Mouse (Mus musculus) CH12.LX (cell line): ENCODE results near the gene Ccdc61. TPM values are rescaled to one million over a fixed set of nuclear protein-coding genes. Genes with fewer than 3 reads are reported as not detected.

Source experiments
- DNase-seq: peaks from one replicate; pipeline ENCODE4 v3.0.0-alpha.2; 2013; ENCODE audit errors: extremely low read depth
- H3K27ac ChIP-seq: 2 replicates; pipeline ENCODE4 v1.5.1; 2012; ENCODE audit warnings: low read depth, mild to moderate bottlenecking, control low read depth, moderate library complexity; ENCODE audit not compliant: insufficient read depth
- H3K27me3 ChIP-seq: replicated peaks from 2 replicates; pipeline ENCODE3; 2012; ENCODE audit warnings: inconsistent platforms
- H3K36me3 ChIP-seq, 2 experiments: replicated peaks in 1 of 2; 2 replicates each; pipeline versions ENCODE3 to v1.6.1; 2012; ENCODE audit warnings: inconsistent platforms in 1 of 2, low read length in 1 of 2, mild to moderate bottlenecking in 1 of 2, mixed read lengths in 1 of 2, moderate library complexity in 1 of 2; ENCODE audit not compliant: control insufficient read depth in 1 of 2, insufficient read depth in 1 of 2
- H3K4me1 ChIP-seq, 2 experiments: 2 replicates each; pipeline ENCODE4 v1.6.1; 2012; ENCODE audit warnings: inconsistent platforms in 1 of 2, moderate library complexity in 1 of 2; ENCODE audit not compliant: insufficient read depth in 2 of 2, control insufficient read depth in 1 of 2
- H3K4me2 ChIP-seq: 2 replicates; pipeline ENCODE4 v1.6.1; 2012; ENCODE audit warnings: low read depth, mild to moderate bottlenecking, control low read depth; ENCODE audit not compliant: poor library complexity, insufficient read depth, severe bottlenecking
- H3K4me3 ChIP-seq, 3 experiments: fragments of 150-350 bp in 1 of 3; sonication (generic) in 1 of 3; replicated peaks in 1 of 3; 2 replicates each; pipeline versions ENCODE3 to v1.5.1; 2011 to 2012; ENCODE audit warnings: low read depth in 2 of 3, low read length in 2 of 3, mild to moderate bottlenecking in 2 of 3, moderate library complexity in 2 of 3, control low read depth in 1 of 3, improper control_type of control experiment in 1 of 3, inconsistent platforms in 1 of 3, mixed read lengths in 1 of 3; ENCODE audit not compliant: poor library complexity in 1 of 3
- H3K79me2 ChIP-seq: replicated peaks from 2 replicates; pipeline ENCODE4 v1.6.1; 2012; ENCODE audit warnings: mild to moderate bottlenecking, moderate library complexity; ENCODE audit not compliant: control insufficient read depth, poor library complexity, insufficient read depth, severe bottlenecking; ENCODE audit errors: extremely low read depth
- H3K9ac ChIP-seq: 2 replicates; pipeline ENCODE4 v1.6.1; 2012; ENCODE audit warnings: low read depth, mild to moderate bottlenecking, control low read depth, moderate library complexity; ENCODE audit not compliant: insufficient read depth
- H3K9me3 ChIP-seq: replicated peaks from 2 replicates; pipeline ENCODE3; 2012; ENCODE audit warnings: low read length, inconsistent platforms, mixed read lengths
- BHLHE40 ChIP-seq: IDR thresholded peaks from 2 replicates; pipeline ENCODE4 v1.6.1; 2011; ENCODE audit warnings: mild to moderate bottlenecking, low read depth, low read length, improper control_type of control experiment
- CHD1 ChIP-seq: IDR thresholded peaks from 2 replicates; pipeline ENCODE4 v1.6.1; 2012; ENCODE audit warnings: low read depth, low read length, improper control_type of control experiment, inconsistent platforms
- CTCF ChIP-seq, 2 experiments: IDR thresholded peaks in 1 of 2; conservative IDR thresholded peaks in 1 of 2; 2 replicates each; pipeline ENCODE4 v1.5.1; 2011 to 2012; ENCODE audit warnings: low read depth in 2 of 2, low read length in 2 of 2, improper control_type of control experiment in 1 of 2, inconsistent platforms in 1 of 2, mild to moderate bottlenecking in 1 of 2, moderate library complexity in 1 of 2
- ELF1 ChIP-seq: IDR thresholded peaks from 2 replicates; pipeline ENCODE4 v1.6.1; 2014; ENCODE audit warnings: low read depth, mild to moderate bottlenecking, inconsistent platforms, low read length, improper control_type of control experiment
- JUN ChIP-seq: IDR thresholded peaks from 2 replicates; pipeline ENCODE4 v1.6.1; 2011; ENCODE audit warnings: low read depth, mild to moderate bottlenecking, low read length, improper control_type of control experiment, moderate library complexity; ENCODE audit not compliant: insufficient read depth
- JUND ChIP-seq: conservative IDR thresholded peaks from 2 replicates; pipeline ENCODE4 v1.6.1; 2011; ENCODE audit warnings: low read depth, low read length, improper control_type of control experiment
- KAT2A ChIP-seq: IDR thresholded peaks from 2 replicates; pipeline ENCODE4 v1.6.1; 2012; ENCODE audit warnings: low read length, improper control_type of control experiment, inconsistent platforms; ENCODE audit not compliant: insufficient replicate concordance
- MAFK ChIP-seq: IDR thresholded peaks from 2 replicates; pipeline ENCODE4 v1.6.1; 2011; ENCODE audit warnings: low read length, improper control_type of control experiment; ENCODE audit not compliant: insufficient replicate concordance
- MAZ ChIP-seq: IDR thresholded peaks from 2 replicates; pipeline ENCODE4 v1.6.1; 2012; ENCODE audit warnings: low read depth, mild to moderate bottlenecking, inconsistent platforms, low read length, improper control_type of control experiment, moderate library complexity
- POLR2AphosphoS2 ChIP-seq: IDR thresholded peaks from 2 replicates; pipeline ENCODE4 v1.6.1; 2011; ENCODE audit warnings: low read depth, low read length, improper control_type of control experiment
- RCOR1 ChIP-seq: conservative IDR thresholded peaks from 2 replicates; pipeline ENCODE4 v1.6.1; 2012; ENCODE audit warnings: low read depth, mild to moderate bottlenecking, inconsistent platforms, low read length, improper control_type of control experiment
- TBP ChIP-seq: conservative IDR thresholded peaks from 2 replicates; pipeline ENCODE4 v1.6.1; 2011; ENCODE audit warnings: low read depth, low read length, improper control_type of control experiment
- TCF12 ChIP-seq: IDR thresholded peaks from 2 replicates; pipeline ENCODE4 v1.6.1; 2014; ENCODE audit warnings: low read depth, mild to moderate bottlenecking, inconsistent platforms, low read length, improper control_type of control experiment
- USF1 ChIP-seq: IDR thresholded peaks from 2 replicates; pipeline ENCODE4 v1.6.1; 2014; ENCODE audit warnings: low read depth, mild to moderate bottlenecking, inconsistent platforms, low read length, improper control_type of control experiment
- ZMIZ1 ChIP-seq: IDR thresholded peaks from 2 replicates; pipeline ENCODE4 v1.6.1; 2012; ENCODE audit warnings: low read depth, mild to moderate bottlenecking, inconsistent platforms, low read length, improper control_type of control experiment
- ZNF384 ChIP-seq: IDR thresholded peaks from 2 replicates; pipeline ENCODE4 v1.6.1; 2012; ENCODE audit warnings: low read depth, low read length, improper control_type of control experiment, inconsistent platforms
- dilution Hi-C: fragments of 300-500 bp; cut with MboI; formaldehyde crosslinking; loops from 2 replicates; pipeline ENCODE4 v1.14.3; 2020; ENCODE audit warnings: low sequenced_read_pairs; ENCODE audit not compliant: extremely low pct_unique_long_range_greater_than_20kb, extremely low pct_ligation_motif_present
- in situ Hi-C: fragments of 300-500 bp; cut with MboI; formaldehyde crosslinking; loops from 3 replicates; pipeline ENCODE4 v1.14.3; 2019; ENCODE audit warnings: low sequenced_read_pairs, low pct_ligation_motif_present, low pct_unique_long_range_greater_than_20kb, mixed read lengths
- polyA plus RNA-seq: library from polyadenylated mRNA; unstranded; fragments of >175 nt; gene quantifications from 2 replicates; pipeline ENCODE4 v1.2.1, GENCODE M21; 2012; ENCODE audit warnings: low read depth; ENCODE audit not compliant: insufficient read length
- total RNA-seq, 2 experiments: library from RNA; depleted of rRNA; stranded (reverse); fragments of 300-350 nt in 1 of 2; fragments of >200 nt in 1 of 2; gene quantifications; 2 replicates each; pipeline ENCODE4 v1.2.3; 2012 to 2014

The Ccdc61 gene
- total and polyA plus RNA-seq, 3 experiments = 11.9 to 17.4 (median 13.2) TPM

GRCm38 (mm10) chr7:18868491-18868890, 41.7 kb downstream of the Ccdc61 start:
- no peaks in the 10 kb centered on the region for H3K79me2 ChIP-seq
- peaks cover 20% of the 10 kb centered on the region for H3K9me3 ChIP-seq
- dilution Hi-C loops = no loop called here
- H3K27me3 ChIP-seq = peaks cover 47% of the 10 kb centered on the region
- H3K4me2 ChIP-seq = no peak overlapping the region
- no peak overlapping the region for H3K4me3 ChIP-seq
- peaks cover 0 to 6% of the 10 kb centered on the region in 2 experiments; a peak in 2 of 4 replicates for H3K4me1 ChIP-seq
- no peak overlapping the region for H3K9ac ChIP-seq
- TF ChIP-seq CTCF (conservative IDR thresholded peaks at IDR 0.05 in 1 of 2, IDR thresholded peaks at IDR 0.05 in 1 of 2; ENCODE audit: low read depth in 2 of 2, low read length in 2 of 2) (peak; percentile 31 to 36; a peak in 3 of 4 replicates), POLR2AphosphoS2 (no peak), ZNF384 (peak; percentile 70)
- in situ Hi-C loops = no loop called here
- H3K27ac ChIP-seq = no peak overlapping the region
- DNase-seq = no peak
- no peaks in the 10 kb centered on the region for H3K36me3 ChIP-seq

DNA sequence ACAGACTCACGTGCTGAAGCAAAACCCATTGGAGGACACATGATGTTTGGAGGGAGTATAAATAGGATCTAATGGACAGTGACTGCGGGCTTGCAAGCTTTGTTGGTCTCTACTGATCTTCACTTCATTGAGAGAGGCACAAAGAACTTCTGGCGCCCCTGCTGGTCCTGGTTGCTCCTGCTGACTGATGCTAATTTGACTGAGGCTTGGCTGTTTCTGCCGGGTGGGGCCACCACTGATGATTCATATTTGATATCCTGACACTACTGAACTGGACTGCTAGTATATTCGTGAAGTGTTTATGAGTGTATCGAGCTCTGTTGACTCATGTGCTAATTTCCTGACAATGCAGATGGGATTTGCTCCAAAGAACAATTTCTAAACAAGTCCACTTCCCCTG, 47.4 kb downstream of the Ccdc61 start:
- Histone ChIP-seq H3K27me3 (peaks cover 65% of the 10 kb centered on the region), H3K9ac (no peak overlapping the region), H3K9me3 (peaks cover 18% of the 10 kb centered on the region), H3K4me1 (no peaks in the 10 kb centered on the region), H3K79me2 (no peaks in the 10 kb centered on the region), H3K27ac (no peak overlapping the region), H3K4me3 (no peak overlapping the region), H3K4me2 (no peak overlapping the region), H3K36me3 (no peaks in the 10 kb centered on the region)
- in situ Hi-C loops (no loop called here), dilution Hi-C loops (no loop called here)
- TF ChIP-seq MAZ = no peak
- no peak for TF ChIP-seq CTCF (conservative IDR thresholded peaks at IDR 0.05 in 1 of 2, IDR thresholded peaks at IDR 0.05 in 1 of 2; ENCODE audit: low read depth in 2 of 2, low read length in 2 of 2)
- TF ChIP-seq USF1 = no peak
- no peak for DNase-seq

GRCm38 (mm10) chr7:18858310-18858916, 51.8 kb downstream of the Ccdc61 start:
- no peak for DNase-seq
- Histone ChIP-seq H3K9ac (no peak overlapping the region), H3K4me3 (no peak overlapping the region), H3K4me1 (no peaks in the 10 kb centered on the region), H3K36me3 (no peaks in the 10 kb centered on the region), H3K27me3 (peaks cover 70% of the 10 kb centered on the region), H3K79me2 (no peaks in the 10 kb centered on the region), H3K27ac (no peak overlapping the region), H3K4me2 (no peak overlapping the region), H3K9me3 (peaks cover 7% of the 10 kb centered on the region)
- in situ Hi-C loops (no loop called here), dilution Hi-C loops (no loop called here)
- TF ChIP-seq JUN (no peak), TBP (no peak), BHLHE40 (no peak), POLR2AphosphoS2 (no peak), CHD1 (no peak), JUND (no peak), MAFK (no peak), ZMIZ1 (no peak), TCF12 (no peak), ELF1 (no peak), KAT2A (no peak), RCOR1 (no peak)
